Mouse (Mus musculus) liver, adult (tissue): ENCODE results near the gene Fbxw8.

Experiments
- GATA4 ChIP-seq: IDR thresholded peaks from 2 replicates; pipeline ENCODE4 v1.6.1; 2014; ENCODE audit warnings: mild to moderate bottlenecking, low read length; ENCODE audit not compliant: insufficient replicate concordance

The Fbxw8 gene

GRCm38 (mm10) chr5:118096317-118096716, 58.9 kb downstream of the Fbxw8 start:
- no peak for TF ChIP-seq GATA4

DNA sequence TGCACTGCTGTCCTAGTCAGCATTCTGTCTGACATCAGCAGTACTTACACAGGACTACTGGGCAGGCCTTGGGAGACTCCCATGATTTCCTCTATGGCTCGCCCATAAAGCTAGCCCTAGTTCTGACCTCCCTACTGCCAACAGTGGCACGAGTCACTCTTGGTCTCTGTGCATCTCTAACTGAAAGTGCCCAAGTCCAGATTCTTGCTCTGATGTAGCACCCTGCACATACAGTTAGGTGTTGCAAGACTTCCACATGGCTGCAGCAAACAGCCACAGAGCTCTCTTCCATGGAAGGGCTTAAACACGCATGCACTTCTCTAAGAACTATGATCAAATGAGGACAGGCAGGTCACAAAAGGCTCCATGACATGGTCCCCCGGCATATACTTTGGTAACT, 59.4 kb downstream of the Fbxw8 start:
- no peak for TF ChIP-seq GATA4

GRCm38 (mm10) chr5:118095433-118095832, 59.8 kb downstream of the Fbxw8 start:
- no peak for TF ChIP-seq GATA4

GRCm38 (mm10) chr5:118093321-118094035, 61.8 kb downstream of the Fbxw8 start:
- no peak for TF ChIP-seq GATA4

DNA sequence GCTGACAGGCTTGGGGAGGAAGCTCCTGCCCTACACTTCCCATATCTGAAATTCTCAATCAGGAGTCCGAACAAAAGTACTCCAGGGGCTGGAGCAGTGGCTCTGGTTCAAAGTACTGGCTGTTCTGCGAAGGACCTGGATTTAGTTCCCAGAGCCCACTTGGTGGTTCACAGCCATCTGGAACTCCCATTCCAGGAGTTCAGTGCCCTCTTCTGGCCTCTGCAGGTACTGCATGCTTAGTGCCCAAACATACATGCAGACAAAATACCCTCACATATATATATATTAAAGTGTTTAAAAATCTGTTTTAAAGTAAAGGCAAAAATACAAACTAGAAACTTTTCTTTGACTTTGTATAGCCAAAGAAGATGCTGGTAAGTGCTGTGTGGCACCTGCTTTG, 64.4 kb downstream of the Fbxw8 start:
- no peak for TF ChIP-seq GATA4

- no peak for TF ChIP-seq GATA4
These were observed 65.2 kb downstream of the Fbxw8 start for GRCm38 (mm10) chr5:118090101-118090500.

GRCm38 (mm10) chr5:118089102-118089501, 66.2 kb downstream of the Fbxw8 start:
- no peak for TF ChIP-seq GATA4

DNA sequence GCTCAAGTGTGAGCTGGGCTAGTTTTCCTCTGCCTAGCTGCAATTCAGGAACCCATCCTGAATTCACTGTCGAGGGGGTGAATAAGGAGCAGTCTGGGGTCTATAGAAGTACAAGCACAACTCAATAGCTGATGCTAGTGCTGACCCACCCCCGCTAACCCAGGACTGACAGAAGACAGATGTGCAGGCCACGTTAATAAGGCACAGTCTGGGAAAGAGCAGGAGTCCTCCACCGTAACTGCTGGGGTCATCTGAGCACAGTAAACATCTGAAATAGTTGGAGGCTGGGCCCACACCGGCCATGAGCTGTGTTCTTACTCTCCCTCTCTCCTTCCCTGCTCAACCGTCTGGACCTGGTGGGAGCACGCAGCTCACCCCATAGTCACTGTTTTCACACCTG, 68.3 kb downstream of the Fbxw8 start:
- no peak for TF ChIP-seq GATA4

DNA sequence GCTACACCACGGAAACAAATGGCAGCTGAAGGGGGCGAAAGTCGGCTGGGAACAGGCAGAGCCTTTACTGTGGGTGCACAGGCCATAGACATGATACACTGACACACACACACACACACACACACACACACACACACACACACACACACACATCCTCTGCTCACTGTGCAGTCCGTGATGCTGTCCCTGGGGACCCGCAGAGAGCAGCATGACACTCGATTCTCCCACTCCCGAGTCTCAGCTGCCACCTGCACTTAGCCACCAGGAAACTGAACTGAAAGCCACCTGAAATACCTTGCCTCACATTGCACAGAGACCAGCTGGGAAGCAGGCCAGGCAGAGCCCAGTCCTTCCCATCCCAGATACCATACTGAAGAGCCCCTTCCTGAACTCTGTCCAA, 70.0 kb downstream of the Fbxw8 start:
- TF ChIP-seq GATA4, result no peak

DNA sequence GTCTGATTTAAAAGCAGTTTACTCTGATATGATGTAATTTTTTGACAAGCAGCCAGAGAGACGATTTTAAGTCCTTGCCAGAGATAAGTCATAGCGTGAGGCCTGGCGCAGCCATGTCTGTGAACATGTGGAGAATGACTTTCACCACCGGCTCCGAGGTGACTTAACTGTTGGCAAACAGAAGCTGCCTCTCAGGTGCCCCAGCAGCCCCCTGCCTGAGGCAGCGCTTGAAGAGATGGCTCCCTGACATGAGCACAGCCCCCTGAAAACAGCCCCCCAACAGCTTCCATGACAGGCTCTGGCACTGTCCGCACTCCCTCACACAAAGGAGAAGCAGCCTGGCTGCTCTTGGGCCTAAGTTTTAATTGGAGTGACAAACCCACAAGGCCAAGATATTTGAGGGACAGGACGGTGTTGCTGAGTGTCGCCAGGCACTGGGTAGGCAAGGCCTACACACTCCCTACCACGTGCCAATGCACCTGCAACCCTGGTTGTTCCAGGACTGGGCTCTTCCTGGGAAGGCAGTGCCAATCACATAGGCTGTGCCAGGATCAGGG, 71.0 kb downstream of the Fbxw8 start:
- no peak for TF ChIP-seq GATA4

DNA sequence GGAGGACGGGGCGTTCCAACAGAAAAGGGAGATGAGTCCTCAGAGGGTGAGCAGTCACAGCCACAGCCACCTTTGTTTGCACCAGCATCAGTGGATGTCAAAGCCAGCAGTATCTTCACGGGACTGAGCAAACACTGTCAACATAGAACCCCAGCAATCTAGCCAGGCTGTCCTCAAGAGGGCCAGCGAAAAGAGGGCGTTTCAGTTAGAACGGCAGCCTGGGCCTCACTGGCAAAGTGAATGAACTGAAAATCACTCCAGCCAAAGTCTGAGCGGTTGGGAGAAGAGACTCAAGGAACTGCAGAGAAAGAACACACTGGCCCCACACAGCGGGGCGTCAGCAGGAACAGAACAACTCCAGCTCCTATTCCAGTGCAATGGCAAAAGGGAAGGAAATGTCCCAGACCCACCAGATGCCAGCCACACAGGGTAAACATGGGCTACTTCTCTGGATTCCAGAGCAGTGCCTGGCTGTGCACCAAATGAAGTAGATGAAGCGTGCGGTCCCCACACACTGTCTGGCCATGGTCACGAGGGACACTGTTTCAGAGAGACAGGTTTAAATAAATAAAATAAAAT, 72.1 kb downstream of the Fbxw8 start:
- no peak for TF ChIP-seq GATA4

DNA sequence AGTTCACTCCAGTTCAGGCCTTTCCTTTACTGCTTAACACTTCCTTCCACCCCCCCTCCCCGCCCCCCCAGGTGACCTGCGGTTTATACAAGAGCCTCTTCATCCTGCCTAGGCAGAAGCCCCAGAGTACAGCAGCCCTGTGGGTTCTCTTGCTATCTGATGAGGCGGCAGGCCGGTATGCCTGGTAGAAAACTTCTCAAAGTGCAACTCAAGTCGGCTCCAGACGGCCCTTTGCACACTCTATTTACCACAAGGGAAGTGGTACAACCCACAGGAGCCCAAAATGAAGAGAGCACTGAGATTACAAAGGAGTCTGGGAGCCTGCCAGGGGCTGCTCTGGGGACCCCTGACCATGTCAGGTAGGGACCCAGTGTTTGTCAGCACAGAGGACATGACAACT, 73.3 kb downstream of the Fbxw8 start:
- no peak for TF ChIP-seq GATA4

GRCm38 (mm10) chr5:118081374-118081949, 73.8 kb downstream of the Fbxw8 start:
- TF ChIP-seq GATA4, result no peak

- no peak for TF ChIP-seq GATA4
These were observed 75.4 kb downstream of the Fbxw8 start for GRCm38 (mm10) chr5:118079839-118080250.

- TF ChIP-seq GATA4, result no peak
These were observed 75.9 kb downstream of the Fbxw8 start for GRCm38 (mm10) chr5:118079354-118079753.

GRCm38 (mm10) chr5:118078550-118078949, 76.7 kb downstream of the Fbxw8 start:
- no peak for TF ChIP-seq GATA4

DNA sequence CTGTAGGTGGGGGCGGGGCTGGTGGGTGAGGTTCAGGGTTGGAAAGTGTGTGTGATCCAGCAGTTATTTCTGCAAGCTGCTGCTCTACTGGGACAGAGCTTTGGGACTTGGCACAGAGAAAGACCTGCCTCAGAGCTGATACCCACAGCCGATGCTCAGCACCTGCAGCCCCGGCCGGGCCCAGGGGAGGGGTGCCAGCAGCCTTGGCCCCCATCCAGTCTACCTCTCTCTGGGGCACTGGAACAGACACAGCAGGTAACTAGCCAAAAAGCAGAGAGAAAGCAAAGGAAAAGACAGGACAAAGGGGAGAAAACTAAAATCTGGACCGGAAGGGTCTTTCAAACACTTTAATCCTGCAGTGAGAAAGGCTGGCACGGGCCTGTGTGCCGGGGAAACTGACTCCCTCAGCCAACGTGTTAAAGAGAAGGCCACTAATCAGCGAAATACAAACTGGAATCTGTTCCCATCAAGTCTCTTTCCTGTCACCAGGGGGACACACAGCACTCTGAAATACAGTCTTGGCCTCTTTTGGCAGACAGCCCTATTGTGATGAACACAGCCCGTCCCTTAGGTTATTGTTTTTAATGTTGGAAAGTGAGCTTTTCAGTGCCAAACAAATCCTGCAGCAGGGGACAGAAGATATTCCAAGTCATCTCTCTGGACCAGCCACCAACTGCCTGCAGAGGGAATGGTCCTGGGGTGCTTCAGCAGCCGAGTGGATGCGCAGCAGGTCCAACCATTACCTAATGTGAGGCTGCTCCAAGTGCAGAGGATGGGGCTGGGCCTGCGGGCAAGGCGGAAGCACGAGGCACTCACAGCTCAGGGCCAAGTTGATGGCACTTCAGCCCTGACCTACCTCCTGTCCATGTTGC, 78.3 kb downstream of the Fbxw8 start:
- TF ChIP-seq GATA4, result no peak
